Mouse (Mus musculus) urinary bladder, postnatal 36 days (tissue): ENCODE measurements around the gene Surf2.
A peak's percentile ranks its signal among the peaks of the same experiment; 100 is the strongest.
"Not testable (repeated sequence)": the region's sequence is repeated elsewhere in the genome, so short reads cannot be mapped to it uniquely, and the experiment has no call there.

Experiments used
- DNase-seq, 2 experiments: peaks; one replicate each; pipeline ENCODE4 v3.0.0; 2022; ENCODE audit warnings: low spot score in 2 of 2, mixed read lengths in 1 of 2

Surf2 gene

DNA sequence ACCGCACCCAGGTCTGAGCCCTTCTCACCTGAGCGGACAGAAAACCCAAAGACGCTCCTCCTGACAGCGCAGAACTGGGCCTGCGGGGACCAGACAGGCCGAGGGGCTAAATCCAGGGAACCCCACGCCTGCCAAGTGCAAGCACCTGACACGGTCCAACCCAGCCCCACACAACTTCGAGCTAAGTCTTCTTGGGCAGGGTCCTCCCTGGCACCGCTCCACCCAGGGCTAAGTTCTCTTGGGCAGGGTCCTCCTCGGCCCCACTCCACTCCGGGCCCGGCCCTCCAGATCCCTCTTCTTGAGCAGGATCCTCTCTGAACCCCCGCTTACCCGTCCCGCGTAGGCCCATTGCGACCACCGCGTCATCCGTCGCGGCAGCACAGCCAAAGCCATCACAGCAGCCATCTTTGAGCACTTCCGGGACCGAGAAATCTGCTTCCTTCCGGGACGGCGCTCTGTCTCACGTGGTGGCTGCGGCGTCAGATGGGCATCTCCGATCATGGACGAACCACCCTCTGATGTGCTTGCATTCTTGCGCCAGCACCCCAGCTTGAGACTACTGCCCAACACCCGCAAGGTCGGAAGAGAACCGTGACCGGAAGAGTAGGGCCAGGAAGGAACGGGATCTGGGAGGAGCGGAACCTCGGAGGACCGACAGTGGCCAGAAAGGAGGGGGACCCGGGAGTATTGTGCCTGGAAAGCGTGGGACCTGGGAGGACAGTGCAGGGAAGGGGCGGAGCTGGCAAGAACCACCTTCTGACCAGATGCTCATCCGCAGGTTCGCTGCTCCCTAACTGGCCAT, at the start of gene Surf2, which contains the start of gene Surf1:
Surf2 (plus strand) TSS at position 441 of the 802 bp plus-strand sequence.
Surf1 (minus strand) TSS at position 604 of the 802 bp plus-strand sequence.
- DNase-seq: peak; percentile 75 to 82

DNA sequence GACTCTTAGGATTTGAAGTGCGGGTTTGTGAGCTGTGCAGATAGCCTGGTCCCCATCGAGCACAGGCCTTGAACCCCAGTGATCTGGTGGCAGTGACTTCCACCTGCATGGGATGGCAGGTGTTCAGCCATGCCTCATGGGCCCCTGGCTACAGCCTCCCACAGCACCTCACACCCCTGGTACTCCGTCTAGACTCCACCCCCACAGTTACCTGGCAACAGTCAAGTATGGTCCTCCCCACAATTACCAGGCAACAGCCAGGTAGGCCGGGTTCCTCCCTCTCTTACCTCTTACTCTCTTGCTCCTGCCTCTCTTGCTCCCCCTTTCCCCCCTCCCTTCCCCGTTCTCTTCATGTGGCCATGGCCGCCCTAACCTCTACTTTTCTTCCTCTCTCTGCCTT, 45.5 kb upstream of the Surf2 start:
- DNase-seq: no peak

DNA sequence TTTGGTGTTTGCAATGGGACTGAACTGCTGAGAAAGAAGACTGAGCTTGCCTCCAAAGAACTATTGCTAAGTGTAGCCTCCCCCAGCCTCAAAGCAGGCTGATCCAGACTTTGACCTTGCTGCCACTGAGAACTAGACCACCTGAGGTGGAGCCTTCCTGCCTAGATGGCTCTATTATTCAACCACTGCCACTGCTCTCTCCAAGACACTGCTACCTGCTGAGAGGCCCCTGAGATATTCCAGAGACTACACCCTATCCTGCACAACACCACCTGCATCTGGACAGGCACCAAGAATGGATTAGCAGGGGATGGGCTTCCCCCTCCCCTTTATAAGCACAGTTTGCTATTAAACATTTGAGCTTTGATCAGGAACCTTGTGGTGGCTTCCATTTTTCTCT, 37.6 kb upstream of the Surf2 start:
- no peak for DNase-seq

DNA sequence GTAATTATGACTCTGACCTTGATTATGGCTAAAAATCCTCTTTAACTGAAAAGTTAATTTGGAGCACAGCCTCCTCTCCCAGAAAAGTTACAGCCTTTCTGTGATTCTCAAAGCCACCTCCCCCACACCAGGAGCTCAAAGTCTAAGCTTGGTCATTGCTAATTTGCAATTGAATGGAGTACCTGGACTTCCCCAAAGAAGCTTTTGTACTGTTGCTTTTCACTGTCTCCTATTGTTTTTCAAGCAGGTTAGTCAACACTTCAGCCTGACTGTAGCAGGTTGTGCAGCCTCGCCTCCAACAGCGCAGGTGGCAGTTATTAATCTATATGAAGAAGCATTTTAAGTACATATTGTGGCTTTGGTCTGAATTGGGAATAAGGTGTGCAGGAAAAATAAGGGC, 30.6 kb upstream of the Surf2 start:
- not testable (repeated sequence) for DNase-seq

DNA sequence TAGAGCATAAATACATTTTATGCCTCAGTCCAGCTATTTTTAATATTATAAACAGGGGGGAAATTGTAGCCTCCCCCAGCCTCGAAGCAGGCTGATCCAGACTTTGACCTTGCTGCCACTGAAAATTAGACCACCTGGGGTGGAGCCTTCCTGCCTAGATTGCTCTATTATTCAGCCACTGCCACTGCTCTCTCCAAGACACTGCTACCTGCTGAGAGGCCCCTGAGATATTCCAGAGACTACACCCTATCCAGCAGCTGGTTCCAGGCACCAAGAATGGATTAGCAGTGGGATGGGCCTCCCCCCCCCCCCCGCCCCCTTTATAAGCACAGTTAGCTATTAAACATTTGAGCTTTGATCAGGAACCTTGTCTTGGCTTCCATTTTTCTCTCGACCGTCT, 30.0 kb upstream of the Surf2 start:
- not testable (repeated sequence) for DNase-seq

DNA sequence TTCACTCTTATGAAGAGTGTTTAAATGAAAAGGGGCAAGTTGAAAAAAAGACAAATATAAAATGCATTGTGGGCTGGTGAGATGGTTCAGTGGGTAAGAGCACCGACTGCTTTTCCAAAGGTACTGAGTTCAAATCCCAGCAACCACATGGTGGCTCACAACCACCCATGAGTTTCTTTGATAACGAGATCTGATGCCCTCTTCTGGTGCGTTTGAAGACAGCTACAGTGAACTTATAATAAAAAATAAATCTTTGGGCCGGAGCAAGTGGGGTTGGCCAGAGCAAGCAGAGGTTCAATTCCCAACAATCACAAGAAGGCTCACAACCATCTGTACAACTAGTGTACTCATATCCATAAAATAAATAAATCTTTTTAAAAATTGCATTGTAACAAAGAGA, 20.3 kb upstream of the Surf2 start:
- no peak for DNase-seq

DNA sequence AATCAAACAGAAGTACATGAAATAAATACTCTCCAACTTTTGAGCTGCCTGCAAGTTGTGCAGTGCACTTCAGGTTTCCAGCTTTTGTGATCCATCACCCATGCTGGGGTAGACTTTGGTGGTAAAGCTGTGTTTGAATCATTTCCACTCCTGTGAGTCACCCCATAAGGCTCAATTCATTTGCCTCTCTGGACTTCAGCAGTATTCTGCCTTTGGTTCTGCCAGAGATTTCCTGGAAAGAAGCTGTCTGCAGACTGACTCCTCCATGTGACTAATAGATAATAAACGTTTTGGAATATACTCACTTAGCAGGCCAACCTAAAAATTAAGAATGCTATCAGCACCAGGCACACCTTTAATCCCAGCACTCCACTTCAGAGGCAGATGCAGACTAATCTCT, 15.4 kb upstream of the Surf2 start:
- no peak for DNase-seq

DNA sequence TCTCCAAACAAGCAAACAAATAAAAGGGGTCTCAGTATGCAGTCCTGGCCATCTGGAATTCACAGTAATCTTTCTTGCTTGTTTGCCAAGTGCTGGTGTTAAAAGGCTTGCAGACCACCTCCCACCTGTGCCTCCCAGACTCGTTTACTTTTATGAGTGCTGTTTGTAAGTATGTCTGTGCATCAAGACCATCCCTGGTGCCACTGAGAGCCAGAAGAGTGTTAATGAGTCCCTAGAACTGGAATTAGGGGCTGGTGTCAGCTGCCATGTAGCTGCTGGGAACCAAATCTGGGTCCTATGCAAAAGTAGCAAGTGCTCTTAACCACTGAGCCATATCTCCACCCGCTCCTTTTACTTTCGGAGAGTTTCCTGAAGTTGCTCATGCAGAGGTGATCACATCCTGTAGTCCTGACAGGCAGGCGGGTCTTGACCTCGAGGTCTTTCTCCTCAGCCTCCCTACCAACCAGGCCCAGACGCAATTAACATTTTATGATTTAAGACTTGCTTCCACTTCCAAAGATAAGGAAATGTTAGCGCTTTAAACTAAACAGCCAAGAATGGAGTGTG, 14.2 kb upstream of the Surf2 start:
- DNase-seq: no peak

DNA sequence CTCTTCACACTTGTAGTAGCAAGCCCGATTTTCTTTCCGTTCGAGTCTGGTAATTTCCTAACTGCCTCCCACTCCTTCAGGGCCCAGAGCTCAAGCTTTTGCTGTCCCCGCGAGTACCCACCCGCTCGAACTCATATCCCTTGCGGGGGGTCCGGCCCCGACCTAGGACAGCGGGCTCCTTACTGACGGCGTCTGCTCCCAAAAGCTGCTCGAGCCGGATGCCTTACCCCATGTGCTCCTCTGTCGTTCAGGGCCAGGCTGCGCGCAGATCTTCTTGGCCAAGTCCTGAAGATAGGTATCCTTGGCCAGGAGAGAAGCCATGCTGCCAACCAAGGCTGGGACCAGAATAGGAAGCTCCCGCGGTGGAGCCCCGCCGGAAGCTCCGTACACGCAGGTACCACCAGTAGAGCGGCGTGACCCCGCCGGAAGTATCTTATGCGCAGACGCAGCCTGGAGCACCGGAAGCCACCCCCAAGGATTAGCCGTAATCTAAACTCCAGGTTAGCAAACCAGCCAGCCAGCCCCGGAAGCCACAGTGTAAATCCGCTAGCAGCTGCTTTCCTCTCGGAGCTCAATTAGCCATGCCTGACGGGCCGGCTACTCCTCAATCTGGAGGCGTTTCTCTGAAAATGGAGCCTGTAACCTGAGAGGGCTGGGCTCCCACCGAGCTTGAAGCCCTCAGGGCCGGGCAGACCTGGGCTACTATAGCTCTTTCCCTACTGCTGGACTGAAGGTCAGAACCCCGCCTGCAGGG, 13.5 kb upstream of the Surf2 start, which contains the start of gene Surf6:
Surf6 (minus strand) TSS at position 413 of the 754 bp plus-strand sequence.
- DNase-seq: peak; percentile 94 to 96

DNA sequence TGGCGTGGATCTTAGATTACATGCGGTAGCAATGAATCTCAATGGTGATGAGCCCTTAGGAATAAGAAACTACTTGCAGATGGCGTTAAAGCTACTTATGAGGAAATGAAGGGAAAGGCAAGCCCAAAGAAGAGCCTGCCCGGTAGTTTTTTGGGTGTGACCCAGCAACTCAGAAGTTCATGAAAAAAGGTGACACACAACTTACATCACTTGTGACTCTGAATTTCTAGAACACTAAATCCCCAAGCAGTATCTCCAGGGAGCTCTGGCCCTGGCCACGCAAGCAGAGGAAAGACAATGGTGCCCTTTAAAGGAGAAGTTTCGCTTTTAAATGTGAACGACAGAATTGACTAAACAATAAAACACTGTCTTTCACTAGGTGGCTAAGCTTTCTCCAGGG, 12.9 kb upstream of the Surf2 start:
- no peak for DNase-seq

DNA sequence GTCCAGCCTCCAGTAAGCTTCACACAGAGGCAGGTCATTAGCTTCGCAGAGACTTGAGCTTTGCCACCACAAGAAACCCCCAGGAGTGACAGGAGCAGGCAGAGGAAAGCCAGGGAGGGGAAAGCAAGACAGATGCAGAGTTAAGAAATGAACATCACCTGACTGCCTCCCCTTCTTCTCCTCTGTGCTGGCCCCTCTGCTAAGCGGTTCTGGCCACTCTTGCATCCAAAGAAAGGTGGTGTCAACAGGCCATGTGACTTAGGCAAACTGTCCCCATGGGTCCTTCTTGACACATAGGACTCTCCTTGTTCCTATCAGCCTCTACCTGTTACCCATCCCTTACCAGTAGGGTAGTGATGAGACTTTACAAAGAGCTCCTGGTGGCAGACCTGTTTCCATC, 10.2 kb upstream of the Surf2 start:
- DNase-seq: no peak

DNA sequence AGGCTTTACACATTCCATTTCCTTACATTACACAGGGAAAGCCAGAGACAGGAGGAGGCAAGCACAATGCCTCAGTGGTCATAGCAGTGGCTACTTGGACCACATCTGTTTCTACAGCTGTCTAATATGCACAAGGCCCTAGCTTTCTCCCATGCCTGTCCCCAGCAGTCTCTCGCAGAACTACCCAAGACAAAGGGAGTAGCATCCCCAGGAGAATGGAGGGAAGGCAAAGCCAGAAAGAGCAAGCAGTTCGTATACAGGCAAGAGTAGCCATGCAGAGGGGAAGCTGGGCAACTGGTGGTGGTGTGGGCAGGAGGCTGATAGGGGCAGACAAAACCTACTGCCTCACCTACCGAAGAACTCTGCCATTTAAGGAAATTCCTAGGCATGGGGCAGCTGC, 9.7 kb upstream of the Surf2 start:
- no peak for DNase-seq

DNA sequence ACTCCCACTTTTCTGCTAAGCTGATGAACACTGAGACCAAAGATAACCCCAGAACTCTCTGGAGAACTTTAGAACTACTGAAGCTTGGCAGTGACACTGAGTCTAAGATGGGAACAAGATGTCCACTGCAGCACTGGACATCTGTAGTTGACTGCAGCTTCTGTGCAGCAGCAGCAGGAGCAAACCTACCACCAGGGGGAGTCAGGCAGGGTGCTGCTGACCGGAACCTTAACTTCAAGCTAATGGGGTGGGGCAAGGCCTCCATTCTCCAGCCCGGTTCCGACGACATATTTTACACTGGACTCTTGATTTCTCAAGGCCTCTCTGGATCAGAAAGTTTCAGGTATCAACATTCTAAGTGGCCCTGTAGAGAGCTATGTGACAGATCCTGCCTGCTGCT, 9.1 kb upstream of the Surf2 start:
- DNase-seq: peak in 1 of 2 experiments; percentile 32

DNA sequence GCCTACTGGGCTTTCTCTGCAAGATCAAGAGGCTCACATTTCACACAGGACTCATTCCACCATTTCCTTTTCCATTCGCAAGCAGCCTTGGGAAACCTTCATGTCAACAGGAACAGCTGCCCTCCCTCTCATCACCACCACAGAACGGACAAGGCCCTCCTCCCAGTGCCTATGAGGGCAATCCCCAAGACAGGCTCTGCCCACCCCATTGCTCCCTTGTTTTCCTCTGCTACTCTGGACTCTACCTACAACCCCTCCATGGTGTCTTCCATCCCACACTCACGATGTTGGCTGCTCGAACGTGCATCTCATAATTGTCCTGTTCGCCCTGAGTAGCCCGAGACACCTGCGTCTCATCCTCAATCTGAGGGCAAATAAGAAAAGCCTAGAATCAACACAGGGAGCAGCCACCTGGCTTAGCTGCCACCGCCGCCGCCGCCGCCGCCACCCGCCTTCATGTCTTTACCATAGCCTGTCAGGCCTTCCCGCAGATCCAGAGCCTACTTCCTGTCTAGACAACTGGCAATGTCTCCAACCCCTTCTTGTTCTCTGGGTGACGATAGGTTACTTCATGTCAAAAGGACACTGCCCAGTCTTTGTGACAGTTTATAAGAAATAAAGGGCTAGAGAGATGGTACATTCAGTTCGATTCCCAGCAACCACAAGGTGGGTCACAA, 7.3 kb upstream of the Surf2 start:
- DNase-seq: no peak

DNA sequence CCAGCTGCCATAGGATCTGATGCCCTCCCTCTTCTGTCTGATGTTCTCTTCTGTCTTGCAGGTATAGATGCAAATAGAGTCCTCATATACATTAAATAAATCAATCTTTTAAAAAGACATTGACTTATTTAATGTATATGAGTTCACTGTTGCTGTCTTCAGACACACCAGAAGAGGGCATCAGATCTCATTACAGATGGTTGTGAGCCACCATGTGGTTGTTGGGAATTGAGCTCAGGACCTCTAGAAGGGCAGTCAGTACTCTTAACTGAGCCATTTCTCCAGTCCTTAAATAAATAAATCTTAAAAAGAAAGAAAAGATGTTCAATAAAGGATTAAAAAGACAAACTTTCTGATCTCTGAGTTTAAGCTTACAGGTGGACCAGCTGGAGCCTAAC, 6.8 kb upstream of the Surf2 start:
- no peak for DNase-seq

DNA sequence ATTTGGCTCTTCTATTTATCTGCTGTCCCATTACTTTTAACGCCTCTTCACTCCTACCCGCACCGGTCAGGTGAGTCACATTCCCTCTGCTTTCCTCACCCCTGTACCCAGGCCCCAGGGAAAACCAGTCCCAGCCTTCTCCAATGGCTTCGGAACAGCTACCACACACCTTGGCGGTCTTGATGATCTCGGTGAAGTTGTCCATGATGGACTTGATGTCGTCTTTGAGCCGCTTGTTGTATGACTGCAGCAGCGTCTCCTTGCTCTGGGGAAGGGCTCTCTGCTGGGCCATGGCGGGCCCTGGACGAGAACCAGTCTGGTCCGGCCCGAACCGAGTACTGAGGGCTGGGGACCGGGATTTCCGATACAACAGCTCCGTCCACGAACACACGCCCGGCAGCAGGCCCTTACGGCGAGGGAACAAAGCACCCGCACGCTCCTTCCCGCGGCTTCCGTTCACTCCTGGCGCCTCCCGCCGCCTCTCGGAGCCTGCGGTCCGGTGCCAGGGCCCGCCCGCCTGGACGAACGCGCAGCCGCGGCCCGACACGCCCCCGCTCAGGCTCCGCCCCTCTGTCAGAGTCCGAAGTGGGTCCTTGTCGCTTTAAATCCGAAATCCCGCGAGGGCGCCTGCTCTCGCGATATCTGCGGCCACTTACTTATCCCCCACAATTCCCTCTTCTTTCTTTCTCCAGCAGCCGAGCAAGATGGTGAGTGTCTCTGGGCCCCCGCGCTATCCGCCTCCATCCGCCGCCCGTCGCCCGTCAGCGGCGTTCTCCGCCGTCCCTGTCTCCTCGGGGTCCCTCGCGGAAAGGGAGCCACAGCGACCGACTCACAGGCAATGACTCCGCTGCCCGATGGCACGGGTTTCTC, 5.8 kb upstream of the Surf2 start, which contains the start of the genes Med22 and Rpl7a:
Med22 (minus strand) TSS at position 554 of the 870 bp plus-strand sequence.
Rpl7a (plus strand) TSS at position 641 of the 870 bp plus-strand sequence.
- DNase-seq: peak; percentile 100

DNA sequence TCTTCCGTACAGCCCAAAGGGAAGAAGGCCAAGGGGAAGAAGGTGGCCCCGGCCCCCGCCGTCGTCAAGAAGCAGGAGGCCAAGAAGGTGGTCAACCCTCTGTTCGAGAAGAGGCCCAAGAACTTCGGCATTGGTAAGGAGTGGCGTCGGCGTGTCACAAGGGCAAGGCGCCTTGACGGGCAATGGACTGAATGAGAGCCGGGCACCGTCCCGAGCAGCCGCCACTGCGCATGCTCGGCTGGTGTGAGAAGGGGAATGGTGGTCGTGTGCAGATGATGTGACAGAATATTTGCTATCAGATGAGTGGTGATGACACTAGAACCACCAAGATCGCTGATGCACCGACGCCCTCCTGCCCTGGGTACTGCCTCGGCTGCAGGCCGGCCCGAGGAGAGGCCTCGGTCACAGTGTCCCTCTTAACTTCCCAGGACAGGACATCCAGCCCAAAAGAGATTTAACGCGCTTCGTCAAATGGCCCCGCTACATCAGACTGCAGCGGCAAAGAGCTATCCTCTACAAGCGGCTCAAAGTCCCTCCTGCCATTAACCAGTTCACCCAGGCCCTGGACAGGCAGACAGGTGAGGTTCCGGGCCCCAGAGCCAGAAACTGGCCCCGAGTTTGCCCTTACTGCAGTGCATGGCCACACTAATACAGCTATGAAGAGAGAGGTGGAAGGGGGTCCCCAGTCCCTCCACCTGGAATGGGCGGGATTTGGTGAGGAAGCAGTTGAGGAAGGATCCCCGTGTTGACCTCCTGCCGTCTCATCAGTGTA, 5.0 kb upstream of the Surf2 start:
- DNase-seq: peak in 1 of 2 experiments; percentile 31

DNA sequence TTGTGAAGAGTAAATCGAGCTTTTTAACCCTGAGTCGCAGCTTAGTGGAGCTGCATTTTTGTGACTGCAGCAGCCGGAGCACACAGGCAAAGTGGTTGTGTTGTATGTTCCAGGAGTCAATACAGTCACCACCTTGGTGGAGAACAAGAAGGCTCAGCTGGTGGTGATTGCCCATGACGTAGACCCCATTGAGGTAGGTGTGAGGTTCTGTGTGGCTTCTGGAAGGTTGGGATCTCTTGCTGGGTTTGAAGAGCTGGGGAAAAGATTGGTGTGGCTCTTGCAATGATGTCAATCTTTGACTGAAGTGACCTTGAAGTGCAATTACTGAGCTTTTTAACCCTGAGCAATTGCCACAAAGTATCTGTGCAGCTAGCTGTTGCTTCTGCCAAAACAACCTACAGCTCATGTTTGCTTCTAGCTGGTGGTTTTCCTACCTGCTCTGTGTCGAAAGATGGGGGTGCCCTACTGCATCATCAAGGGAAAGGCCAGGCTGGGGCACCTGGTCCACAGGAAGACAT, 3.9 kb upstream of the Surf2 start:
- DNase-seq: no peak

DNA sequence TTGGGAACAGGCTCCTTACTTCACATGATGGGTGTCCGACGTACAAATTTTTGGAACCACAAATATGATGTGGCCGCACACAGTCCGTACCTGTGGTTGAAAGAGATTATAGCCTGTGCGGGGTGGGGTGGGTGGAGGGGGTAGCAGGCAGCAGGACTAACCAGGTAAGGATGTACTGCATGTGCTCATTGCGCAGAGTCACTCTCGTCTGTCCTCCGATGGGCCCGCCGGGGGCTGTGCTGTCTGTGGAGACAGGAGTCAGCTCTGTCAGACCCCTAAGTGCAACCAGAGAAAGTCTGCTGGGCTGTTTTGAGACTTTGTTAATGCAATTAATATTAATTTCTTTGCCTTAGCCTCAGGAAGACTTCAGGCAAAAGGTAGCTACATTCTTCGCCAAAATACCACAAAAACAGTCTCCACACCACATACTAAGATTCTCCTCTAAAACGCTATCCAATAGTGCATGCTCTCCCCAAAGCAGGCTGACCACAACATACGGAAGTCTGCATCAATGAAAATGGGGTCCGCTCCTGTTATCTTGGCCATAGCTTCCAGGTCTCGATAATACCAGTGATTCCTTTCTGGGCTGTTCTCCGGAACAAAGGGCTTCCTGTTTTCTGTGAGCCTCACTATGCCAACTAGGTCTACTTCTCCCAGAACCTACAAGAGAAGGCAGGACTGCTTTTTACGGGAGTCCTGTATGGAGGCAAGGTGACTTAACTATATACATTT, 2.6 kb upstream of the Surf2 start:
- DNase-seq: no peak
